Mouse (Mus musculus) granulocyte monocyte progenitor cell, adult 5-6 weeks (primary cell): ENCODE results near the gene Msi2. TPM values are rescaled to one million over a fixed set of nuclear protein-coding genes. Genes with fewer than 3 reads are reported as not detected.

Source experiments
- ATAC-seq: replicated peaks from 2 replicates; pipeline ENCODE4 v1.8.0; 2016; ENCODE audit warnings: mild to moderate bottlenecking, moderate TSS enrichment, inconsistent platforms; ENCODE audit not compliant: poor library complexity, severe bottlenecking
- total RNA-seq, 2 experiments: library from RNA; stranded (forward) in 1 of 2; stranded (reverse) in 1 of 2; fragments of 200-712, 200-1000 nt in 1 of 2; fragments of >200 nt in 1 of 2; fragmentation: Nextera tagmentation in 1 of 2; gene quantifications; 2 replicates each; pipeline ENCODE4 v1.2.3; 2014 to 2017

Msi2 gene
- total RNA-seq (2014; fragmentation: Nextera tagmentation) = 35.2 and 39.6 TPM in 2 replicates
- total RNA-seq (2017) = 33.6 and 34.7 TPM in 2 replicates

GRCm38 (mm10) chr11:88718050-88718765 is at the start of gene Msi2:
Gene Msi2, minus strand, starts transcription at chr11:88718513.
- peak; percentile 81 for ATAC-seq

GRCm38 (mm10) chr11:88765635-88766034 is 47.3 kb upstream of the Msi2 start:
- no peak for ATAC-seq

DNA sequence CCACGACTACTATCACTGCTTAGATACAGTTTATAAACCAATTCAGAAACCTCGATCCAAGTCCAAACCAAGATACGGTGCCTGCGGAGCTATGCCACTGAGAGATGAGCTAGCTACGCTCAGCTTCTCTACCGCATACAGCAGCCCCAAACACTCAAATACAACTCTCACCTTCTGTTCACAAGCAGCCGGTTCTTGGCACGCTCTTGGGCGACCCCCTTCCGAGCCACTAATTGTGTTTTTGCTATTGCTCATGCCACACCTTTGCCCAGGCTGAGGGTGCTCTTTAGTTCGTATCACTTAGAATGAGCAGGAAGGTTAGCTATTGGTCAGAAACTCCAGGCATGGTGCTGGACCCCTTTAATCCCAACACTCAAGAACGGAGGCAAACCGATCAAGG is 45.1 kb upstream of the Msi2 start:
- ATAC-seq = no peak

DNA sequence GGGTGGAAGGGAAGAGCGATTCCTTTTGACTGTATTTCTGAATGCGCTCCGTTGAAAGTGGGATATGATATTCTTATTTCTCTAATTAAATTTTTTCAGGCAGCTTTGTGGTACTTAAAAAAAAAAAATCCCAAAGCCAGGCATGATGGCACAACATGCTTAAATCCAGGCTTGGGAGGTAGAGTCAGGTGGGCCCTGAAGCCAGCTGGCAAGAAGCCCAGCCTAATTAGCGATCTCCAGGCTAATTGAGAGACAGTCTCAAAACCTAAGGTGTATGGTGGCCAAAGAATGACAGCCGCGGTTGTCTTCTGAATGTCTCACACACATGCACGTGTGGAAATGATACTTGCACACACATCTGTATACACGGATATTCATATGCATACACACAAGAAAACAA is 41.2 kb upstream of the Msi2 start:
- ATAC-seq = no peak

DNA sequence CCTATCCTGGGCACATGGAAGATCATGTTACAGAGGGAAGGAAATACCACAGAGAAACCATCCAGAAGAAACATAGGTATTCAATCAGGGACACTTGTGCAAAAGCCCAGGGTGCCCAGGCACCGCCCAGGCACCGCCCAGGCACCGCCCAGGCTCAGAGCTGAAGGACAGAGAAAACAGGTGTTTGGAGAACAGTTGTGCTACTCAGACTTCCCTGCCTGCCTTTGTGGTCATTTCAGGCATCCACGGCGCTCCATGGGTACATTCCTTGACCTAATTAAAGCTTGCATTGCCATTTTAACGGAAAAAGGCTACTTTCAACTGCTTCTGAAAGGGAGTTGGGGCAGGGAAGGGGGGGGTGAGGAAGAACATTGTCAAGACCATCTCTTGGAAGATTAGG is 40.1 kb upstream of the Msi2 start:
- ATAC-seq = no peak

GRCm38 (mm10) chr11:88745306-88745705 is 27.0 kb upstream of the Msi2 start:
- no peak for ATAC-seq

DNA sequence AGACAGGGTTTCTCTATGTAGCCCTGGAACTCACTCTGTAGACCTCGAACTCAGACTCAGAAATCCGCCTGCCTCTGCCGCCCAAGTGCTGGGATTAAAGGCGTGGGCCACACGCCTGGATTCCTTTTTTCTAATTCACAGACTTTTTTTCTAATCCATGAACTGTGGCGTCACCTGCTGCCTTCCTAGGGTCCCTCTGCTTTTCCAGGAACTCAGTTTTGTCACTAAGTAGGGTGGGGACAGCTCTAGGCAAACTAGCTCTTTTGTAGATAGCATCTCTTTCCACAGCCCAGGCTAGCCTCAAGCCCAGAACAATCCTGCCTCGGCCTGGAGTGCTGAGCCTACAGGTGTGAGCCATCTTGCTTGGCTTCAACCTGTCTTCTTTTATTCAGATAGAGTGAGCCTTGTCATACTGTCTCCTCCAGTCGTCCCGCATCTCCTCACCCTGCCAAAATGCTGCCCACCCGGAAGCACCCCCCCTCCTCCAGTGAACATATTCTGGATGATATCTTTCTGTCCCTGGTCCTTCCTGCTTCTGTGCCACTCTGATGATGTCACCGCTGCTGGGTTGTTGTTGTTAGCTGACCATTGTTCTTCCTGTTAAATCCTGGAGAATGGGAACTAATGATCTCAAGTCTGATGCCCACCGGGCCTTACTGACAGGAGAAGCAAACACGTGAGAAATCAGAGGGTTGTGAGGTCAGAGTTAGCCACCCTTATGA is 21.4 kb upstream of the Msi2 start:
- ATAC-seq = no peak

DNA sequence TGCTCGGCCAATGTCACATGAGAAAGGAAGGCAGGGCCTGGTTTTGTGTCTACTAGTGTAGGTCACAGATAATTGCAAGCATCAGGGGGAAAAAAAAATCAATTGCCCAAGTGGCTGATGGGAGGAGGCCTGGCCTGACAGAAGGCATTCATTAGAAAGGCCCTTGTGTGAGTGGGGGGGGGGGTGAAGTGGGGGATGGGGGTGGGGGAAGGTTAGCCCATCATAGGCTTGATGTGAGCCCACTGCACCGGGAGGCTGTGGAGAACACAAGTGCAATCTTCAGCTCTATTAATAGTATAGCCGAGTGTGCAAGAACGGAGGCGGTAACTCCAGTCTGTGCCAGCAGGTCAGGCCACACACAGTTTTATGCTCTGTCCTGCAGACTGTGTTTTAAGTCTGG is 11.1 kb upstream of the Msi2 start:
- ATAC-seq = no peak

- peak; percentile 62 for ATAC-seq
These were observed 10.2 kb upstream of the Msi2 start for GRCm38 (mm10) chr11:88728508-88728890.

DNA sequence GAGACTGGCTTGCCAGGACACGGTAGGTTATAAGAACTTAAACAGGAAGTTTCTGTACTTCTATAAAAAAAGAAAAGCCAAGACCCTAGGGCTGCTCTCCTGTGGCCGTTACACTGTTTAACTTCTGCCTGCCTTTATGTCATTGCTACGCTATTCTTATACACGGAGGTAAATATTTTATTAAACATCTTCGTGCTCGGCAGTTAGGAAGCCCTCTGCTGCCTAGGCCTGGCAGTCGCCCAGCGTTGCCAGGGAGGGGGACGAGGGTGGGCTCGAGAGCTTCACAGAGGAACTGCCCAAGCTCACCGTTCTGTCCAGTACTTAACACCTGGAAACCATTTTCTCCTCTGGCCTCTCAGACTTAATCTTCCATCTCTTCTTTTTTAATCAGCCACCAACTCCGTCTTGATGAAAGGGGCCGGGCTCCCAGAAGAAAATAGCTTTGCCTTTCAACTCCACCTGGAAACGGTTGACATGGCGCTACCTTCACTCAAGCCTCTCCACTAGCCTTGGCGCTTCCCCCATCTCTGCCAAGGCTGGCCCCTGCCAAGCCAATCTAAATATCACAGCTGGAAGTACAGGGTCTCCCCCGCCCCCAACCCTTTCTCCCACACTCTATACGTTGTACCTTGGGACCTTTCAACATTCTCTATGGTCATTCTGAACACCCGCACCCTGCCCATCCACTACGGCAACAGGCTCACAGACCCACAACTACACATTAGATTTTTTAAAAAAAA is 9.6 kb upstream of the Msi2 start:
- peak; percentile 20; the same call in 1 of the 2 replicates for ATAC-seq

- ATAC-seq = no peak
These were observed 2.9 kb upstream of the Msi2 start for GRCm38 (mm10) chr11:88721144-88721636.

GRCm38 (mm10) chr11:88720261-88721143 is 2.2 kb upstream of the Msi2 start:
- no peak for ATAC-seq

DNA sequence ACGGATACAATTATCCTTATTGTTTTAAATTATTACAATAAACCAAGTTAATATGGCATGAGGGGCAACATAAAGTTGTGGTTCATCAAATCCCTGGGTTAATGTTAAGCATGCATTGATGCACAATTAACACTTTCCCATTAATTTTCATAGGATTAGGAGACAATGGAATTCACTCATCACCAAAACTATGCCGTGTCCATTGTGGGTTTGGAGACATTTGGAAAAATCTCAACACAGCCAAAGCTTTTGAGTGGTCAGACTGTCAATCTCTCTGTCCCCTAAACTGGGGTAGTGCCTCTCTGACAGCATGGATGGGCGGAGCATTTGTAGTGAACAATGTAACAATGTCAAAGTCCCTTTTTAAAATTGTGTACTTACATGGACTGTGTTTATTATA is 1.3 kb upstream of the Msi2 start:
- no peak for ATAC-seq

DNA sequence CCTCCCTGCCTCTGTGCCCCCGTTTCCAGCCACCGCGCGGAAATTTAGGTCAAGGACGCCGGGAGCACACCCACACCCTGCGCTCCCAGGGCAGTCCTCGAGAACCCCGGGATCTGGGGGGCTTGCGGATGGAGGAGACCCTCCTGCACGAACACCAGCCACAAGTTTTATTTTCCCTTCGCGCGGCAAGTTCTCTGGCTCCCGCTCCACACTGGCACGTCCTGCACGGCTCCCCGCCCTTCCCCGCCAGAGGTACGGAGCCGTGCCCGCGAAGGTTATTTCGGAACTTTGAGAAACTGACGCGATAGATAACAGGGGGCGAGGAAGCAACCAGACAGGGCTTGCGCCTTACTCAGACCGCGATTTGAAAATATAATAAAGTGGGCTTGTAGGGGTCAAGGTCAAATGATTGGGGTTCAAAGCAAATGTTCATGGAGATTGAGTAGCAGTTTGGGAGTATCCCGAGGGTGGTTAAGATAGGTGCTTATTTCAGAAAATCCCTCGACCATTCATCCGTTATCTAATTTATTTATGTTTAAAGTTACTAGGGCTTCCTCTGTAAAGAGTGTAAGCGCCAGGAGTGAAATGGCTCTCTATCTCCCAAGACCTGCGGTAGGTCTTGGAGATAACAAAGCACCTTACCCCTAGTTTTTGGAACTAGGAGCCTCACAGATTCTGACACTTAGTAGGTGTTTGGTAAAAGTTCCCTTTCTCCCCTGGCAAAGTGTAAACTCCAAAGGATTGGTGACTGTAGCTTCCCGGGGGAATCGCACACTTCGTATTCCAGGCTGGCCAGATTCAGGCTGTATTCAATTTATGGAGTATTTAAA is 668 bp upstream of the Msi2 start:
- ATAC-seq = peak; percentile 27; the same call in 1 of the 2 replicates

DNA sequence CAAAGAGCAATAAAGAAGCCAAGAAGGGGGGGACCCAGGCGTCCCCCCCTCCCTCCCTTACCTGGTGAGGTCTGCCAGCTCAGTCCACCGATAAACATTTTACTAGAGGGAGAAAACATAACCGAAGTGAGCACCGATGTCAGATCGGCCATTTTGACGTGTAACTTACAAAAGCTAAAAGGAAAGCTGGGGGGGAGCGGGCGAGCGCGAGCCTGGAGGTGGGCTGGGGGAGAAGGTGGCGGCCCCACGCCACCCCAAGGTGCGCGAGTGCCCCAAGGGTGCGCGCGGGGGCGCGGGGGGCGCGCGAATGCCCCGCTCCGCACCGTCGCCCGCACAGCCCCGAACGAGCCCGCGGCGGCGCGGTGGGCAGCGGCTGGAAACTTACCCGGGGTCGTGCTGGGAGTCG is 666 bp downstream of the Msi2 start:
- no peak for ATAC-seq

DNA sequence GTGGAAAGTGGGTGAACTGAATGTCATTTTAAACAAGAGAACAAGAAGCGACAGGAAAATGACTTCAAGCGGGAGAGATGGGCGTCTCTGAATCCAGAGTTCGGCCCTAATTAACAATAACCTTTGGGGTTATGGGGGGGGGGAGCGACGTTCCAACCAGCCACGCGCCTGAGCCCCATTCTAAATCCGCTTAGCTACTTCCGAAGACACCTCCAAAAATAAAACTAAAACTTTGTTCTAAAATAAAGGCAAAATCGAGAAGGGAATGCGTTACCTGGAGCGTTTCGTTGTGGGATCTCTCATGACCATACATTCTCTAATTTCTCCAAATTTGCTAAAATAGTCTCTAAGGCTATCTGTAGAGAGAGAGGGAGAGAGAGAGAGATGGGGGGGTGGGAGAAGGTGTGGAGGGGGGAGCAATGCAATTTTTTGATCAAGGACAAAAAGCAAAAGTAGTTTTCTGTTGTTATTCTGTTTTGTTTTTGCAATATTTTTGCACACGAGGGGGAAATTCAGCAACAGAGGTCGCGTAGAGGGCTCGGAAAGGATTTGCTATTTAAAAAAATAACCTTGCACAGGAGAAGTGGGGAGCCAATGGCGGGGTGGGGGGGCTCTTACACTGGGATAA is 1.2 kb downstream of the Msi2 start:
- ATAC-seq = no peak

- ATAC-seq = peak; percentile 4; the same call in 1 of the 2 replicates
These were observed 2.0 kb downstream of the Msi2 start for GRCm38 (mm10) chr11:88716061-88716994.

- no peak for ATAC-seq
These were observed 3.0 kb downstream of the Msi2 start for GRCm38 (mm10) chr11:88715299-88715698.
